Mouse (Mus musculus) MN1 (cell line): ENCODE measurements around the gene Pimreg.

ENCODE experiments used
- DNase-seq: peaks from one replicate; pipeline ENCODE4 v3.0.0-alpha.2; 2016; ENCODE audit warnings: low spot score

Pimreg gene

GRCm38 (mm10) chr11:72041768-72042607 lies at the start of gene Pimreg:
Pimreg (plus strand) TSS chr11:72042032.
- DNase-seq: peak; percentile 85

DNA sequence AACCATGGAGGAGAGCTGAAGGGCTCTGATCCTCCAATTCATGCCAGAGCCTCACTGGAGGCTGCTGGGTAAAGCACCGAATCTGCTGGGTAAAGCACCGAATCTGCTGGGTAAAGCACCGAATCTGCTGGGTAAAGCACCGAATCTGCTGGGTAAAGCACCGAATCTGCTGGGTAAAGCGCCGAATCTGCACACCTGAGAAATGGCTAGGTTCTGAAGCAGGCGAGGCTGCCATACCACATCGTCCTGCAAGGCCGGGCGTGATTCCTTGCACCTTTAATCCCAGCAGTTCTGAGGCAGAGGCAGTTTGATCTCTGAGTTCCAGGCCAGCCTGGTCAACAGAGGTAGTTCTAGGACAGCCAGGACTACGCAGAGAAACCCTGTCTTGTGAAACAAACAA lies 49.4 kb upstream of the Pimreg start:
- no peak for DNase-seq

GRCm38 (mm10) chr11:71995968-71996511 lies 45.8 kb upstream of the Pimreg start:
- peak; percentile 53 for DNase-seq

GRCm38 (mm10) chr11:71996805-71997204 lies 45.0 kb upstream of the Pimreg start:
- no peak for DNase-seq

GRCm38 (mm10) chr11:72000194-72000593 lies 41.6 kb upstream of the Pimreg start:
- DNase-seq: no peak

DNA sequence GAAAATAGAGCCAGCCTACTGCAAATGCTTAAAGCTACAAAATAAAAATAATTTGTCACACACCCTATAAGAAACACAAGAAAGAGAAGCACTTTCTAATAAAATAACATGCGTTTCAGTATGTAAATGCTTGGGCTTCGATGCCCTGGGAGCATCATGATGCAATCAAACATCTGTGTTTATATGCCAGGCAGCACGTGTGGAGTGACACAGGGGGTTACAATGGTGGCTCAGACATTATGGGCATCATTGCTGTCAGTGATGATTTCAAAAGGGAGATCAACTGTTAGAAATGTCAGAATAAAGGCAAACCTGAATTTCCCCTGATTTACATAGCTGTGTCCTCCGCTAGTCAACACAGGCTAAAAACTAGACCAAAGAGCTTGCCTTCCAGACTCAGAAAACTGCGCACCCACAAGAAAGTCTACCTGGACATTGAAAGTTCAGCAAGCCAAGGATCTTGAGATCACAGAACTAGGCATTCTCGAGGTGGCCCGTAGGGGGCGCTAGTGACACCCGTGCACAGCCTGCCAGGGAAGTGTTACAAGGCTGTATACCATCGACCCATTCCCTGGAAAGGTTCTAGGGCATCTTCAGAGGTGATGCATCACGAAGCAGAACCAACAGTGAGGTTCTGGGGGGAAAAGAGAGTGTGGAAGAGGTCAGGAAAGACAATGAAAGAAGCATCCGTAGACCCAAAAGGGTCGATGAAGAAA lies 39.5 kb upstream of the Pimreg start:
- no peak for DNase-seq

DNA sequence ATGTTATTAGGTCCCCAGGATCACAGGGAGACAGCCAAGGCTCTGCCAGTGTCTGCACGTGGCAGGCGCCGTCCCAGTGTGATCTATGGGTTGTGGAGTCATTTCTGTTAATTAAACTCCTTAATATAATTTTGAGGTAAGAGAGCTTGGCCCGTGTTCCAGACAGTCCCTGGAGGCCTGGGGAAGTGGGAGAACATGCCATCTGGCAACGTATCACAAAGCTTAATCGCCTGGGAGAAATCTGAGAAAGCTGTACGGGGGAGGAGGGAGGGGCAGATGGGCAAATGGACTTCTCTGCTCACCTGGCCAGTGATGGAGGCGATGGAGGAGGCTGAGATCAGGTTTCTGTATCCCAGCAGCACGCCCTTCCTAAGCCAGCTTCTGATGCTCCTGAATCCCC lies 38.7 kb upstream of the Pimreg start:
- peak; percentile 61 for DNase-seq

DNA sequence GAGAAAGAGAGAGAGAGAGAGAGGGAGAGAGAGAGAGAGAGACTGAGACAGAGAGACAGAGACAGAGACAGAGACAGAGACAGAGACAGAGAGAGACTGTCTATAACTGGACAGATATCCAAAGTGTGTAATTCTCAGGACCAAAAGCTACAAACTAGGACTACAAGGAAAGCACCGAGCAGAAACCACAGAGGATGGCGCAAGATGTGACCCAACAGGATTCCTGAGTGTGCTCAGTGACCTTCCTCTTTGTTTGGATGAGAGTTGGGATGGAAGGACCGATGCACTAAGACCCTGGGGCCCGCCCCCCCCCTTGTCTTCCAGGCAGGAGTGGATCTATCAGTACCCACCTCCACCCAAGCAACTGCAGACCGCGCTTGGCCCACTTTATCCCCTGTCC lies 36.3 kb upstream of the Pimreg start:
- no peak for DNase-seq

- DNase-seq: no peak
Measured at GRCm38 (mm10) chr11:72010367-72010766, 31.5 kb upstream of the Pimreg start.

DNA sequence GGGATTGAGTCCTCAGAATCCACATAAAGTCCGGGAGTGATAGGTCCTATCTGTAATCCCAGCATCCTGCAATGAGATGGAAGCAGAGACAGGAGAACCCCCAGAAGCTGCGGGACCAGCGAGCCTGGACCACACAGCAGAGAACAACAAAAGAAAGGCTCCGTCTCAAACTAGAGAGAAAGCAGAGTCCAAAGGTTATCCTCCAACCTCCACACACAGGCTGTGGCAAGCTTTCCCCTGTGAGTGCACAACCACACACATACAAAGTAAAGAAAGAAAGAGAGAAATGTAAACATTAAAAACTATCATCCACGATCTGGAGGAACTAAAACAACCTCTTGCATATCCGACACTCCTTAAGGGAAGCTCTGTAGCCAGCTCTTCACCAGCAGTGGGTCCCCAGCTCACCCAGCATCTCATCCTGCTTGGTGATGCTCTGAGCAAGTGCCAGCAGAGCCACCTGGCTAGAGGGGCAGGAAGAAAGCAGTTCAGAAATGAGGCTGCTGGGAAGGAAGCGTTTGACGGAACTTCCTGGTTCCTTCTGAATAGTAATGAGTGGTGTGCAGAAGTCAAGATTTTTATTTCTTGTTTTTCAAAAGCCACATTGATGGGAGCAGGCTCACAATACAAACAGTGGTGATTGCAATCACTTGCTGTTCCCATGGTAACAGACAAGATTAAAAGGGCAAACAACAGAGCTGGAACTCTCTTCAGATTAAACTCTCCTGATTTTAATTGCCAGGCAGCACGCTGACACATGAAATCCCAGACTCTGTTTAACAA lies 30.7 kb upstream of the Pimreg start:
- no peak for DNase-seq

- no peak for DNase-seq
Measured at GRCm38 (mm10) chr11:72011955-72012354, 29.9 kb upstream of the Pimreg start.

- DNase-seq: no peak
Measured at GRCm38 (mm10) chr11:72014674-72015073, 27.2 kb upstream of the Pimreg start.

- no peak for DNase-seq
Measured at GRCm38 (mm10) chr11:72016518-72017252, 25.1 kb upstream of the Pimreg start.

DNA sequence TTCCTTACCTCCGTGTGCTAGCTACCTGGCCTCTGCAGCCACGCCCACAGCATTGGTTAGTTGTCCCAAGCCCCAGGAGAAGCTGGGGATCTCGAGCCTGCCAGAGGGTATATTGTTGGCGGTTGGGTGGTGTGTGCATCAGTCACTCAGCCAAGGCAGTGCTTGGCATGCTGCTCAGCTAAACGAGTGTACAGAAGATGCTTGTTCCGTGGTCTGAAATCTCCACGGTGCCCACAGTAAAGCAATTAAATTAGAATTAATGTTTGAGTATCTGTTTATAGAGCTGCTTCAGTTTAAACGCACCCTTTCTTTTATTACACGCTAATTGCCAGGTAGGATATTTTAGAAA lies 24.6 kb upstream of the Pimreg start:
- DNase-seq: no peak

DNA sequence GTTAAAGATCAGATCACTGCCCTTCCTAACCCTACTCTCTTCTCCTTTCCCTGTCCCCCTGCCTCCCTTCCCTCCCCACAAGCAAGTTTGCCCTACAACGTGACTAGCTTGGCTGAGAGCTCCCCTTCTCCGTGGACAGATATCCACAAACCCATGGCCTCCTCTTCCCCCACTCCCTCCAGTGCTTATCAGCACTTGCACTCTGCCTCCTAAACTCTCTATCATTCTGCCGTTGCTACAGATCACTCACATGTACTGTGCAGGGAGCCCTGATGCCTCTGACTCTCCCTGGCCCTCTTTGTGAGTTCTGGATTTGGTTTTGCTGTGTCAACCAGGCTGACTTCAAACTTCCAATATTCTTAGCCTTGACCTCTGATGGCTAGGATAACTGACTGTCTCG lies 20.8 kb upstream of the Pimreg start:
- no peak for DNase-seq

DNA sequence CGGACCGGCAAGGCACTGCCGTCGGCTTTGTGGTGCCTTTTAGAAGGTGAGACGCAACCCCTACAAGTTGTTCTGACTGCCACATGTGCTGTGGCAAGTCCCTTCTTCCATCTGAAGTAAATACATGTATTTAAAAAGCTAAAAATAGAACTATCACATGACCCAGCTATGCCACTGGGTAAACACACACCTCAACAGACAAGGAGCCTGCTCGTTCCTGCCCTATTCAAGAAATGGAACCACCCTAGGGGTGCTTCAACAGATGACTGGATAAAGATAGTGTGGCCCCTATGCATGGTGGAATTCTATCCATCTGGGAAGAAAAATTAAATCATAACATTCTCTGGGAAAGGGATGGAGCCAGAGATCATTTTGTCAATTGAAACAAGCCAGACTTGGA lies 19.0 kb upstream of the Pimreg start:
- no peak for DNase-seq

GRCm38 (mm10) chr11:72023581-72023980 lies 18.3 kb upstream of the Pimreg start:
- DNase-seq: no peak

DNA sequence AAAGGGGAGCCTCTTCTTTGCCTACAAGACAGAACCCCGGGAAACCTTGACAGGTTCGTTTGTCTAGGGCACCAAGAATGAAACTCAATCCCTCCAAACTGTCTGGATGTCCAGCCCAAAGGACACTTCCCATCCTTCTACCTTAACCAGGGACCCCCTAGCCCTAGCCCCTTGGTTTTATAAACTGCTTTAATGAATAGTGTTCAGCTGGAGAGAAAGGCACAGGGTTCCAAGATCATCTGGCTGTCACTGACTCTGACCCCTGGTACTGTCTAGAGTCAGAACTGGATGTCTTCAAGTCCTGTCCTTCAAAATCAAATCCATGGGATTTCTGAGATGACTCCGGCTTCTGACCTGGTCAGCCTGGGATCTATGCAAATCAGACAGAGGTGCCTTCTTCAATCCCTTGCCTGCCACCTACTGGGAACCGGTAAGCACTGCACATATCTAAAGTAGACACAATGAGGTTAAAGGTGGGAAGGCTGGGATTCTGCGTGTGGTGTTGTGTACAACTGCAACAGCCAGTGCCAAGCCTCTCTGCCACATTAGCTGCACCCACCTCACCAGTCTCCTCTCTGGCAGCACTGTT lies 17.5 kb upstream of the Pimreg start:
- peak; percentile 67 for DNase-seq

- DNase-seq: no peak
Measured at GRCm38 (mm10) chr11:72025843-72026242, 16.0 kb upstream of the Pimreg start.

DNA sequence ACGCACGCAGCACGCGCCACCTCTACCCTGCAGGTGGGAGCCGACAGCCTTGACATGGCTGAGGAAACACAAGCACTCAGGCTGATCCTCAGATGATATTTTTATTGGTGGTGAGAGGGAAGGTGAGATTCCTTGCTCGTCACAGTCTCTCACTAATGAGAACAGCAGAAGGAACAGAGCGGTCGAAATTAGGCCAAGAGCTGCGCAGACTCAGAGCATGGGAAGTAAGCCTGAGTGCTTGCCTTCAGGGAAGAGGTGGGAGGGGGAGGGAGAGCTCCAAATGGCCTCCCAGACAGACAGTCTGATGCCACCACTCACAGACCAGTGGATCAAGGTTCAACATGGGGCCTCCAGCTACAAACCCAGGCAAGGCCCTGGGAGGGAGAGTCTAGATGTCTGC lies 15.3 kb upstream of the Pimreg start:
- no peak for DNase-seq

- DNase-seq: no peak
Measured at GRCm38 (mm10) chr11:72027836-72028235, 14.0 kb upstream of the Pimreg start.
